Mouse (Mus musculus): ENCODE data around the gene Zfp219. TPM values are rescaled to one million over a fixed set of nuclear protein-coding genes. Genes with fewer than 3 reads are reported as not detected.

Zfp219 gene
- total and polyA plus RNA-seq, 3 experiments = 36.3 to 46.9 TPM; not detected in 1

DNA sequence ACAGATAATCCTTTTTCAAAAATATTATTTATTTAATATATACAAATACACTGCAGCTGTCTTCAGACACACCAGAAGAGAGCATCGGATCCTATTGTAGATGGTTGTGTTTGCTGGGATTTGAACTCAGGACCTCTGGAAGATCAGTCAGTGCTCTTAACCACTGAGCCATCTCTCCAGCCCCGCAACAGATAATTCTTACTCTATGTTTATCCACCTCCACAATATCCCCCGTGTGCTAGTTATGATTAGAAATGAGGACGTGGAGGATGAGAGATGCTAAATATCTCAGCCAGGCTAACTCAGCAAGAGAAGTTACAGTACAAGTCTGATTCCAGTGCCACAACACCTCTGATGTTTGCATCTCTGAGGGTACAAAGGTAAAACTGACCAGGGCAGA lies 26.1 kb downstream of the Zfp219 start:
- peak; percentile 93 for TF ChIP-seq TBP (IDR thresholded peaks at IDR 0.05; ENCODE audit: low read depth, low read length)
- TF ChIP-seq MAX (IDR thresholded peaks at IDR 0.05; ENCODE audit: low read length) = no peak
- TF ChIP-seq MAFK (IDR thresholded peaks at IDR 0.05; ENCODE audit: borderline replicate concordance, low read depth, low read length) = 0 out of 2 replicates have a peak, but pooled peaks have one; percentile 14
- TF ChIP-seq JUND (IDR thresholded peaks at IDR 0.05; ENCODE audit: low read depth, low read length) = no peak
- no peaks in the 10 kb centered on the region for H3K27me3 ChIP-seq (ENCODE audit: control insufficient read depth in 1 of 2, insufficient read depth in 2 of 2, low read length in 2 of 2)
- no peak for DNase-seq (ENCODE audit: low read depth, low spot score)
- H3K79me2 ChIP-seq (ENCODE audit: control insufficient read depth, insufficient read depth, low read length, poor library complexity) = no peaks in the 10 kb centered on the region
- no peak overlapping the region for H3K4me3 ChIP-seq (ENCODE audit: control insufficient read depth in 1 of 2, insufficient read depth in 1 of 2, low read depth in 2 of 2, low read length in 2 of 2)
- H3K4me1 ChIP-seq (ENCODE audit: control insufficient read depth in 1 of 2, insufficient read depth in 2 of 2, low read length in 2 of 2) = peaks cover 0 to 3% of the 10 kb centered on the region in 2 experiments; a peak in 1 of 4 replicates
- H3K9me3 ChIP-seq (replicated peaks; ENCODE audit: insufficient read depth, low read length) = no peaks in the 10 kb centered on the region
- H3K9ac ChIP-seq (ENCODE audit: control insufficient read depth, low read depth, low read length, poor library complexity, severe bottlenecking) = no peak overlapping the region
- peaks cover 0 to 1% of the 10 kb centered on the region in 2 experiments; a peak in 2 of 4 replicates for H3K36me3 ChIP-seq (ENCODE audit: control insufficient read depth in 1 of 2, insufficient read depth in 2 of 2, low read length in 2 of 2)
- H3K27ac ChIP-seq (ENCODE audit: control insufficient read depth, low read depth, low read length) = no peak overlapping the region

- Histone ChIP-seq H3K27ac (ENCODE audit: control insufficient read depth, low read depth, low read length) (no peak overlapping the region), H3K27me3 (ENCODE audit: control insufficient read depth in 1 of 2, insufficient read depth in 2 of 2, low read length in 2 of 2) (no peaks in the 10 kb centered on the region), H3K36me3 (ENCODE audit: control insufficient read depth in 1 of 2, insufficient read depth in 2 of 2, low read length in 2 of 2) (peaks cover 0 to 18% of the 10 kb centered on the region in 2 experiments; a peak in 2 of 4 replicates), H3K4me1 (ENCODE audit: control insufficient read depth in 1 of 2, insufficient read depth in 2 of 2, low read length in 2 of 2) (peaks cover 2 to 11% of the 10 kb centered on the region in 2 experiments; a peak in 3 of 4 replicates), H3K79me2 (ENCODE audit: control insufficient read depth, insufficient read depth, low read length, poor library complexity) (no peaks in the 10 kb centered on the region; the same call in 1 of the 2 replicates), H3K4me3 (ENCODE audit: control insufficient read depth in 1 of 2, insufficient read depth in 1 of 2, low read depth in 2 of 2, low read length in 2 of 2) (no peak overlapping the region), H3K9me3 (replicated peaks; ENCODE audit: insufficient read depth, low read length) (no peaks in the 10 kb centered on the region), H3K9ac (ENCODE audit: control insufficient read depth, low read depth, low read length, poor library complexity, severe bottlenecking) (no peak overlapping the region)
- DNase-seq (ENCODE audit: low read depth, low spot score) = peak; percentile 67
- no peak for TF ChIP-seq CHD2 (IDR thresholded peaks at IDR 0.05; ENCODE audit: low read length)
- no peak for TF ChIP-seq MYB (IDR thresholded peaks at IDR 0.05; ENCODE audit: low read depth, low read length)
- TF ChIP-seq BHLHE40 (IDR thresholded peaks at IDR 0.05; ENCODE audit: borderline replicate concordance, low read depth, low read length) = no peak
- no peak for TF ChIP-seq SMC3 (IDR thresholded peaks at IDR 0.05; ENCODE audit: low read depth, low read length)
- no peak for TF ChIP-seq USF2 (IDR thresholded peaks at IDR 0.05; ENCODE audit: borderline replicate concordance in 1 of 2, insufficient read depth in 1 of 2, low read depth in 1 of 2, low read length in 2 of 2)
- TF ChIP-seq POLR2AphosphoS2 (IDR thresholded peaks at IDR 0.05; ENCODE audit: low read length) = no peak
- TF ChIP-seq RAD21 (IDR thresholded peaks at IDR 0.05; ENCODE audit: low read depth, low read length) = no peak
- TF ChIP-seq CHD1 (IDR thresholded peaks at IDR 0.05; ENCODE audit: low read depth, low read length) = no peak
- TF ChIP-seq TBP (IDR thresholded peaks at IDR 0.05; ENCODE audit: low read depth, low read length) = no peak
- TF ChIP-seq MAFK (IDR thresholded peaks at IDR 0.05; ENCODE audit: borderline replicate concordance, low read depth, low read length) = no peak
- no peak for TF ChIP-seq GABPA (IDR thresholded peaks at IDR 0.05; ENCODE audit: low read depth, low read length)
- no peak for TF ChIP-seq USF1 (IDR thresholded peaks at IDR 0.05; ENCODE audit: low read depth, low read length)
- TF ChIP-seq TAL1 (IDR thresholded peaks at IDR 0.05; ENCODE audit: low read length) = no peak
- TF ChIP-seq MYC (IDR thresholded peaks at IDR 0.05; ENCODE audit: low read depth, low read length) = no peak
- no peak for TF ChIP-seq EP300 (IDR thresholded peaks at IDR 0.05; ENCODE audit: low read depth in 1 of 2, low read length in 2 of 2)
- no peak for TF ChIP-seq MAZ (IDR thresholded peaks at IDR 0.05; ENCODE audit: low read depth, low read length)
These were observed 31.0 kb downstream of the Zfp219 start for GRCm38 (mm10) chr14:51989461-51989970.

All from MEL (cell line).